Comparison of ENCODE assay signal across 12 mouse cellular contexts in genomic region chr10:84435930-84436329, GRCm38 (mm10). TPM values are rescaled to one million over a fixed set of nuclear protein-coding genes. Genes with fewer than 3 reads are reported as not detected.
A peak's percentile ranks its signal among the peaks of the same experiment; 100 is the strongest.
DNase-seq lines count a peak whose midpoint lies in the region; ATAC-seq and TF ChIP-seq lines count a peak whose summit lies in the region.
"Had no signal": no experiment of that assay in that cellular context is flagged by ENCODE, and none has a peak within 500 bp of the region (broad histone marks: within the 10 kb centered on the region; RNA-seq: fewer than 3 reads in every experiment).

No protein-coding gene starts in this region.

- 62% methylated on average over 11 of the region's 11 CpGs for WGBS in heart, embryonic 14.5 days
- WGBS in heart, adult 2 months: 63% methylated on average over 11 of the region's 11 CpGs
- 41% methylated on average over 11 of the region's 11 CpGs for WGBS in limb, embryonic 14.5 days

- no peak overlapping the region for H3K27ac ChIP-seq in heart, embryonic 14.5 days (replicated peaks in 1 of 2; ENCODE audit: control insufficient read depth in 1 of 2, insufficient read depth in 1 of 2, low read depth in 2 of 2, low read length in 2 of 2)
- no peak overlapping the region for H3K27ac ChIP-seq in heart, adult 2 months
- peak overlapping the region; percentile 53 for H3K27ac ChIP-seq in embryonic fibroblast, embryonic 13.5 days (ENCODE audit: insufficient read depth, low read length)
- H3K27ac ChIP-seq in limb, embryonic 14.5 days (replicated peaks; ENCODE audit: low read depth, low read length): no peak overlapping the region
- H3K27ac ChIP-seq: intestine, embryonic 15.5 days; liver, embryonic 14.5 days; neural tube, embryonic 12.5 days had no signal

- peaks cover 32% of the 10 kb centered on the region for H3K36me3 ChIP-seq in heart, embryonic 14.5 days (ENCODE audit: control insufficient read depth, insufficient read depth, low read length)
- H3K36me3 ChIP-seq in heart, adult 2 months (ENCODE audit: control insufficient read depth, insufficient read depth, low read length): peaks cover 2% of the 10 kb centered on the region; the same call in 1 of the 2 replicates
- H3K36me3 ChIP-seq in limb, embryonic 14.5 days (ENCODE audit: control insufficient read depth, insufficient read depth, low read length): peaks cover 11% of the 10 kb centered on the region
- H3K36me3 ChIP-seq: intestine, embryonic 15.5 days had no signal

- no peak for TF ChIP-seq CTCF in heart, adult 2 months (IDR thresholded peaks at IDR 0.05)
- no peak for TF ChIP-seq CTCF in embryonic fibroblast, embryonic 13.5 days (IDR thresholded peaks at IDR 0.05; ENCODE audit: borderline replicate concordance, insufficient read depth, low read length)

- H3K27me3 ChIP-seq in heart, embryonic 14.5 days (ENCODE audit: control insufficient read depth, insufficient read depth, low read length): no peaks in the 10 kb centered on the region
- H3K27me3 ChIP-seq in heart, adult 2 months (ENCODE audit: control insufficient read depth, insufficient read depth, low read length): no peaks in the 10 kb centered on the region
- no peaks in the 10 kb centered on the region for H3K27me3 ChIP-seq in limb, embryonic 14.5 days (ENCODE audit: control insufficient read depth, insufficient read depth, low read length)
- H3K27me3 ChIP-seq: intestine, embryonic 15.5 days; neural tube, embryonic 12.5 days had no signal

- no peak for TF ChIP-seq EP300 in heart, adult 2 months (IDR thresholded peaks at IDR 0.05; ENCODE audit: insufficient read depth, low read depth, low read length)

- peak overlapping the region; percentile 4 for H3K9ac ChIP-seq in heart, embryonic 14.5 days (ENCODE audit: low read length)
- no peak overlapping the region for H3K9ac ChIP-seq in heart, adult 2 months (ENCODE audit: low read depth, low read length)
- 0 out of 2 replicates have a peak overlapping the region, but pooled peaks have one; percentile 12 for H3K9ac ChIP-seq in limb, embryonic 14.5 days (ENCODE audit: low read depth, low read length, severe bottlenecking)
- H3K9ac ChIP-seq: intestine, embryonic 15.5 days; liver, embryonic 14.5 days; neural tube, embryonic 12.5 days had no signal

- no peak for DNase-seq in heart, adult 2 months
- DNase-seq in brain, adult 2 months (ENCODE audit: low read depth, low spot score): peak; percentile 62
- no peak for DNase-seq in limb, embryonic 14.5 days (ENCODE audit: low spot score)
- DNase-seq in spleen, postnatal 4 days (ENCODE audit: low spot score in 2 of 2): no peak
- no peak for DNase-seq in adrenal gland, adult 2 months
- DNase-seq: adrenal gland, postnatal 14 days; thymus, postnatal 14 days had no signal

- H3K4me2 ChIP-seq in heart, embryonic 14.5 days (ENCODE audit: low read length): peak overlapping the region; percentile 82
- peak overlapping the region; percentile 14; the same call in 1 of the 2 replicates for H3K4me2 ChIP-seq in limb, embryonic 14.5 days (replicated peaks; ENCODE audit: low read depth, low read length, severe bottlenecking)
- H3K4me2 ChIP-seq: intestine, embryonic 15.5 days; neural tube, embryonic 12.5 days had no signal

- no peak for TF ChIP-seq POLR2A in heart, adult 2 months (IDR thresholded peaks at IDR 0.05; ENCODE audit: insufficient read depth, low read depth, low read length)
- no peak for TF ChIP-seq POLR2A in embryonic fibroblast, embryonic 13.5 days (IDR thresholded peaks at IDR 0.05; ENCODE audit: low read depth, low read length)
- TF ChIP-seq POLR2A in limb, embryonic 14.5 days (IDR thresholded peaks at IDR 0.05; ENCODE audit: borderline replicate concordance, extremely low read depth, insufficient read depth, insufficient read length): no peak

- intact Hi-C loops in heart, adult 2 months (cut with DNase I): loop anchor here (5.0 to 10.0 kb wide), 3 partner anchors 204 to 379 kb away; no protein-coding TSS in a partner anchor

- H3K4me1 ChIP-seq in heart, embryonic 14.5 days (ENCODE audit: control insufficient read depth in 2 of 2, insufficient read depth in 2 of 2, low read length in 2 of 2): peaks cover 28 to 55% of the 10 kb centered on the region in 2 experiments
- peaks cover 17% of the 10 kb centered on the region for H3K4me1 ChIP-seq in heart, adult 2 months (ENCODE audit: control insufficient read depth, insufficient read depth, low read length)
- peaks cover 18% of the 10 kb centered on the region for H3K4me1 ChIP-seq in embryonic fibroblast, embryonic 13.5 days (ENCODE audit: control insufficient read depth, insufficient read depth, low read length)
- peaks cover 46% of the 10 kb centered on the region for H3K4me1 ChIP-seq in limb, embryonic 14.5 days (ENCODE audit: control insufficient read depth, insufficient read depth, low read length)

- ATAC-seq in heart, embryonic 14.5 days (ENCODE audit: insufficient number of reproducible peaks, insufficient read depth, low FRiP score, low read depth): no peak
- no peak for ATAC-seq in limb, embryonic 14.5 days (ENCODE audit: low FRiP score, low read depth)
- ATAC-seq: intestine, embryonic 15.5 days had no signal

- no peak overlapping the region for H3K4me3 ChIP-seq in heart, embryonic 14.5 days (ENCODE audit: control insufficient read depth in 1 of 2, insufficient read depth in 1 of 2, low read depth in 1 of 2, low read length in 2 of 2)
- no peak overlapping the region for H3K4me3 ChIP-seq in heart, adult 2 months
- H3K4me3 ChIP-seq in embryonic fibroblast, embryonic 13.5 days (ENCODE audit: insufficient read depth, low read length): peak overlapping the region; percentile 1
- H3K4me3 ChIP-seq in limb, embryonic 14.5 days (replicated peaks; ENCODE audit: low read length): no peak overlapping the region
- H3K4me3 ChIP-seq: intestine, embryonic 15.5 days; neural tube, embryonic 12.5 days had no signal

- H3K9me3 ChIP-seq in heart, embryonic 14.5 days (ENCODE audit: control insufficient read depth, low read length): no peaks in the 10 kb centered on the region
- H3K9me3 ChIP-seq in limb, embryonic 14.5 days (ENCODE audit: control insufficient read depth, low read length): no peaks in the 10 kb centered on the region
- H3K9me3 ChIP-seq: intestine, embryonic 15.5 days; neural tube, embryonic 12.5 days had no signal

- peaks cover 11% of the 10 kb centered on the region for H3K79me2 ChIP-seq in heart, adult 2 months (replicated peaks; ENCODE audit: control insufficient read depth, insufficient read depth, low read length)

RNA-seq across cellular contexts. Expression of gene Nuak1, which starts 4.5 kb away (rescaled TPM):
- 2.6 and 3.4 TPM in 2 replicates for polyA plus RNA-seq in heart, embryonic 14.5 days (2014; fragmentation: Nextera tagmentation; extraction: Ambion mirVana)
- total RNA-seq in heart, adult 2 months (2021): 10 to 100 TPM; 27.0 to 29.0 TPM
- 15.3 and 32.0 TPM in 2 replicates for polyA plus RNA-seq in heart, adult 2 months (2012; rRNA removed)
- polyA plus RNA-seq in embryonic fibroblast, embryonic 13.5 days (2011; ENCODE audit: insufficient read length, low read depth, missing spikeins): 74.3 and 84.1 TPM in 2 replicates
- 19.6 and 27.4 TPM in 2 replicates for polyA plus RNA-seq in limb, embryonic 14.5 days (2012; rRNA removed)
- polyA plus RNA-seq in limb, embryonic 14.5 days (2014; fragmentation: Nextera tagmentation; extraction: Ambion mirVana): 3.3 and 3.7 TPM in 2 replicates
- 10 to 100 TPM in 1 of 2 experiments, 1 to 10 TPM in 1; 6.6 to 12.2 TPM for total RNA-seq in adrenal gland, adult 2 months (2021)
- 4.4 and 4.7 TPM in 2 replicates for polyA plus RNA-seq in adrenal gland, adult 2 months (2012; rRNA removed)
